Mouse (Mus musculus) heart, adult 2 months (tissue): ENCODE results near the gene Map3k3.

Experiments
- CTCF ChIP-seq: fragments of 200-600 bp; IDR thresholded peaks from 2 replicates; pipeline ENCODE4 v1.8.1; 2022; ENCODE audit warnings: antibody characterized with exemption, mild to moderate bottlenecking, moderate library complexity
- EP300 ChIP-seq: fragments of 200-500 bp; IDR thresholded peaks from 2 replicates; pipeline ENCODE4 v1.6.1; 2011; ENCODE audit warnings: low read depth, low read length, control low read depth; ENCODE audit not compliant: insufficient read depth
- POLR2A ChIP-seq: fragments of 200-500 bp; IDR thresholded peaks from 2 replicates; pipeline ENCODE4 v1.6.1; 2011; ENCODE audit warnings: mild to moderate bottlenecking, low read depth, low read length, control low read depth; ENCODE audit not compliant: insufficient read depth

- TF ChIP-seq POLR2A = no peak
- no peak for TF ChIP-seq CTCF
- no peak for TF ChIP-seq EP300
These were observed 74.5 kb downstream of the Map3k3 start for GRCm38 (mm10) chr11:106158930-106159215.
